Mouse (Mus musculus): ENCODE data around the gene Bach2.

Bach2 gene

DNA sequence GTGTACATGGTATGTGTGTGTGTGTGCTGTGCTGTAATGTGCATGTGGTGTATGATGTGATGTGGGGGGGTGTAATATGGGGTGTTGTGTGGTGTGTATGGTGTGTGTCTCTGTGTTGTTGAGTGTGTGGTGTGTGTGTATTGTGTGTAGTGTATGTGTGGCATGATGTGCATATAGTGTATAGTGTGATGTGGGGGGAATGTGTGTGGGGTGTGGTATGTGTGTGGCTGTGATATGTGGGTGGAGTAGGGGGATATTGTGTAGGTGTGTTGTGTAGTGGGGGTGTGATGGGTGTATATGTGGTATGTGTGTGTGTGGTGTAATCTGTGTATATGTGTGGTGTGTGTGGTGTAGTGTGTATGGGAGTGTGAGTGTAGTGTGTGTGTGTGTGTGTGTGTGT, 15.0 kb upstream of the Bach2 start:
- no peak for DNase-seq (ENCODE audit: low spot score in 2 of 2)

DNA sequence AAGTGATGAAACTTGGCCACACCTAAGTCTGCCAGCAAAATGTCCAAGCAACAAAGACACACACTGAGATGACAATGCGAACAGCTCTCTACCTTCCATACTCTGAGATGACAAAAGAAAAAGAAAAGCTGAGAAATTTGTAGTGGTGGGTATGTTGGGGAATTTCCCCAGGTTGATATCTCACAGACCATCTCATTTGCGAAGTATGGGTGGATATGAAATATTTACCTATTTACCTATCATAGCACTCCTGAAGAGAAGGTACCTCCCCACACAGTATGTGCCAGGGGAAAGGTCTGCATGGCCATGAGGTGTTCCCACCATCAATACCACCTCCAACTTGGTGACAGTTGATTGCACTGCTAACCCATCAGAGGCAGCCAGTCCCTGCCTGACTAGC, 13.4 kb upstream of the Bach2 start:
- no peak for DNase-seq (ENCODE audit: low spot score in 2 of 2)

GRCm38 (mm10) chr4:32227970-32228557, 10.5 kb upstream of the Bach2 start:
- no peak for DNase-seq (ENCODE audit: low spot score in 2 of 2)

DNA sequence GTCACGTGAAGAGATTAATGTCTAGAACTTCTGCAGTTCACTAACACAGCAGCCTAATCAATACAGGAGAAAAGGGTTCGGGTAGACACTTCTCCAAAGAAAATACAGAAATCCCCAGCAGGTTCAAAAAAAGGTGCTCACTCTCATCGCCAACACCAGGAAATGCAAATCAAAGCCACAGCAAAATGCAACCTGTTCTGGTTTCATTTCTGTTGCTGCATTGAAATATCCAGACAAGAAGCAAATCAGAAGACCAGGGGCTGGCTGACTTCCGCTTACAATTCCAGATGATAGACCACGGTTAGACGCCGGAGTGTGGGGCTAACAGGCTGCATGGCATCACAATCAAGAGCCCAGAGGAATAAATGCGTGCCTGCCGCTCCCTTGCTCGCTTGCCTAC, 9.3 kb upstream of the Bach2 start:
- no peak for DNase-seq (ENCODE audit: low spot score in 2 of 2)

DNA sequence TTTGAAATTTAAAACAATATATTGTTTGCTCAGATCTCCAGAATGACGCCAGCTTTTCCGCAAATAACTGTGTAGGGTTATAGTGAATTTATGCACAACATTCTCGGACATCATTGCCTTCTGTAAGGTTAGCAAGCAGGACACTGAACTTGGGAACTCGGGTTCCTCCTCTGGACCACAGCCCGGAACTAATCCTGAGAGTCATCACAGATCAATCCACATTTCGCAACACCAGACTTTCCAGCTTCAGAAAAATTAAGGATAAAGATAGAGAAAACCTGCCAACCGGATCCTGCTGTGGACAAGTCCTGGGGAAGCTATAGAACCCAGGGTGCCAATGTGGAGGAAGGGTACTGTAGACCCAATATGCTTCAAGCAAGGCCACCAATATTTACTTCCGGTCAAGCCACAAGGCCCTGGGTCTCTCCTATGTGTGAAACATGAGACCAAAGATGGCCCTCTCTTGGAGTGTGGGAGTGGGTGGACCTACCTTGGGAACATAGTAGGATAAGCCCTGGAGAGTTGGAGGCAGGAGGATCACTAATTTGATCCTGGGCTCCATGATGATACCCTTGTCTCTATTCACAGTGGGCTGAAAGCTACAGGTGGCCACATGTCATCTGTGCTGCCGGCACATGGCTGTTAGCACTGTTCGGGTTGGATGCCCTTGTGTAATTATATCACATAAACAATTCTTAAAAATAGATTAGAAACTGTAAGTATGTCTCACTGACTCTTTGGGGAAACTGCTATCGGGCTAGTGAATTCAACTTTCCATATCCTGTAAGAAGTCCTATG, 7.1 kb upstream of the Bach2 start:
- no peak for DNase-seq (ENCODE audit: low spot score in 2 of 2)

DNA sequence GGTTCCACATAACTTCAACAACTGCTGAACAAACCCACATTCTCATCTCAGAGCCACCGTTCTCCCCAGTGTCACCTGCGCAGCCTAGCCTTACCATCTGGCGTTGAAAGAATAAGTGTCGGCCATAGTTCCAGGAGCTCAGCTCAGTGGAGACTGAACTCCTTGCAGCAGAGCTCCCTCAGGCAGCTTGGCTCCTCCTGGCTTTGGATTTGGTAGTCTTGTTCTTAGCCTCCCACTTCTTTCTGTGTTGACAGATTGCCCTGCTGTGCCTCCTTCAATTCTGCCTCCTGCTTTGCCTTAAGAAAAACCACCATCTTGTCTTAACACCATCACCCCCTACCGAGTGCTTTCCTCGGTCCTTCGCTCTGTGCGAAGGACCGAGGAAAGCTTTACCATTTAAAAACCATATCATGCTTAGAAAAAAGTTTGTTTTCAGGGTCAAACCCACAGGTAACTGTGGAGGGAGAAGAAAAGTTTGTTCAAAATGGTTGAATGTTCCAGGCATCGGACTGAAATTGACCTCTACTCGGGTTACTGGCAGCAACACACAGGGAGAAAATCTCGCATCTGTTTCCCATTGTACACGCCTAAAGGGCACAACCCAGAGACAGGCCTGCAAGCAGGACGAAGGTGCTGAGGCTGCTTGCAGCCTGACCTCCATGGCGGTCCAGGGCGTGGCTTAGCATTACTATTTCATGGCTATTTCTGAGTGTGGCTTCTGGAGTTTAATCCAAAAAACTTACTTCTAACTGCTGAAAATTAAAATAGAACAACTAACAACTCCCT, 2.5 kb upstream of the Bach2 start:
- no peak for DNase-seq (ENCODE audit: low spot score in 2 of 2)

DNA sequence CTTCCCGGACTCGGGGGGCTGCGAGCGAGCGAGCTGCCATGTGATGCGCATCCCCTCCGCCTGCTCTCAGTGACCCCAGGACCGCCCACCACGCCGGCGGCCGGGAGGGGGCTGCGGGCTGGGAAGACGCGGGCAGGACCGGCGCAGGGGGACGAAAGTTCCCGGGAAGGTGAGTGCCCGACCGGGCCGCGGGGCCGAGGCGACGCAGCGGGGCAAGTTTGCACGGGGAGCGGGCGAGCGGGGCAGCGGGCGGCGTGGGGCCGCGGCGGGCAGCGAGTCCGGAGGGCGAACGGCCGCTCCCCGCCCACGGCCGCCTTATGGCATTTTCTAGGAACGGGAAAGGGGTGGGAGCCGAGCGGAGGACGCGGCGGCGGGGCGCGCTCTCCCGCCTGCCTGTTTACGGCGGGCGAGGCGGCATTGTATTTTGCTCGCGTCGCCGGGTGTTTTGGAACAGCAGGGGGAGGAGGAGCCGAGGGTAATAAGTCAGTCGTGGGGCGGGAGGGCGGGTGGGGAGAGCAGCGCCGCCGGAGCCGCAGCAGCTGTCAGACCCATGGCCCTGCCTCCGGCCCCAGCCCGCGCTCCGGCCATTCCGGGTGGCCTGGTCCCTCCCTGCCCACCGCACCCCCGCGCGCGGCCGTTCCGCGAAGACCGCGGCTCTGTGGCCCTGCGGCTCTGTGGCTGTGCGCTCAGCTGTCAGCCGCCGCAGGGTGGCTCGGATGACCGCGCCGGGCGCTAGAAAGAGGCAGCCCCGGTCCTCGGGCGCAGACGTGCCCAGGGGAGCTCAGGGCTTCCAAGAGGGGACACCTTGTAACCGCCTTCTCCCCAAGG, 531 bp downstream of the Bach2 start:
- peak; percentile 73 to 75 for DNase-seq (ENCODE audit: low spot score in 2 of 2)

GRCm38 (mm10) chr4:32239749-32240131, 1.1 kb downstream of the Bach2 start:
- peak; percentile 62 to 67 for DNase-seq (ENCODE audit: low spot score in 2 of 2)

DNA sequence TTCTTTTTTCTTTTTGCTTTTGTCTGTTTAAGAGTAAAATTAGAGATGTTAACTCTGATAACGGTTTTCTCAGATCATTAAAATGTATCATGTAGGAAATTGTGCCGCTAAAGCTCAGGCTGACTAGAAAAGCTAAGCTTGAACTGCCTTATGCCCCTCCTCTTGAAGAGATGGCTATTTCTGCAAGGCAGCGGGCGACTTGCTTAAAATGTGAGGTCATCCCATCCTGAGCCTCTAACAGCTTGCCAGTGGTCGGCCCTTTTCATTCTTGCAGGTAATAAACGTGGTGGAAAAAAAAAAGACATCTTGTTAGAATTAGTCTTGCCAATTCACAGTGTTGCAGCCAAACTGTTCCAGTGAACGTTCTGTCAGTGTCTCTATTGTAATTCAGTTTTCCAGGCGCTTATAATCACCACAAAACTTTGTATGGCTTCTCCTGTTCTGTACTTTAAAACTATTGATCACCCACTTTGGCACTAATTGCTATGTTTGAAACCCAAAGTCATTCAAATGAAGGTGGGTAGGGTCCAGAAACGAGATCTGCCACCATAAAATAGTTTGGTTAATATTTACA, 1.9 kb downstream of the Bach2 start:
- DNase-seq (ENCODE audit: low spot score in 2 of 2): no peak

DNA sequence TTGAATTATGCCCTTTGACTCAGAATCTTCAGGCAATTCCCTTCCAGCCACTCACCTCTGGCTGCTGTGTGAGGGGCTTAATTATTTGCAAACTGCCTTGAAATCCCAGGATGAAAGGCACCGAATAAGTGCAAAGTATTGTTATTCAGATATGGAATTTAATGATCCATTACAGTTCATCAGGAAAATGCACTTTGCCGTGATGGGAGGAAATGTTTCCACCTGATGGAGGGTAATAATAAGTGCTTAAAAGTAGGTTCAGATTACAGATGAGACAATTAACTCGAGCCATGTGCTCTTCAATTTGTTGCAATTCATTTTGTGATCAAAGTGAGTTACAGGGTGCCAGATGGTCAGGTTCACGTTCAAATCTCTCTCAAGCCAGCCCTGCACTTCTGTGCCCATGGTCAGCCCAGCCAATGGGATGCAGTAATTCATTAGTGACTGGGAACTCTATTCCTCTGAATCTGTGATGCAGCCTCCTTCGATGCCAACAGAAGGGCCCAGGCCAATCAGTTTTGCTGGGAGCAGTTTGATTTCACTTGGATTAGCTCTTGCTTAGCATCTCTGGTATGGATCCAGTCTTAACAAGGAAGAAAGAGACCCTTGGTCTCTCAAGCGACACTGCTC, 2.9 kb downstream of the Bach2 start:
- no peak for DNase-seq (ENCODE audit: low spot score in 2 of 2)

GRCm38 (mm10) chr4:32242122-32242615, 3.6 kb downstream of the Bach2 start:
- no peak for DNase-seq (ENCODE audit: low spot score in 2 of 2)

GRCm38 (mm10) chr4:32243458-32243857, 4.9 kb downstream of the Bach2 start:
- DNase-seq (ENCODE audit: low spot score in 2 of 2): no peak

GRCm38 (mm10) chr4:32244092-32244745, 5.6 kb downstream of the Bach2 start:
- DNase-seq (ENCODE audit: low spot score in 2 of 2): no peak

DNA sequence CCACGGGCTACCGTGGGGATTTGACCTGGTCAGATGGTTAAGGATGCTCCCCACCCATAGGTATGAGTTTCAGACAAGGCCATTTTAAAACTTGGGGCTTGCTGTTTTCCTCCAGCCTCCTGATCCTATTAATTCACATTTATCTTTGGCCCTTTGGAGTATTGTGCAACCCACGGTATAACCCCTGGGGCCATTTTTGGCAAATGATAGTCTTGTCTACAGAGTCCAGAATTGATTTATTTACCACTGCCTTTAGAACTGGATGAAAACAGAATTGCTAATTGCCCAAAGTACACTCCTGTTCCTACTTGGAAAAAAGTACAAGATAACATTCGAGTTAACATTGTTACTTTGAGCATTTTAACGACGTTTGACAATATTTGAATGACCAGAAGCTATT, 7.0 kb downstream of the Bach2 start:
- no peak for DNase-seq (ENCODE audit: low spot score in 2 of 2)

DNA sequence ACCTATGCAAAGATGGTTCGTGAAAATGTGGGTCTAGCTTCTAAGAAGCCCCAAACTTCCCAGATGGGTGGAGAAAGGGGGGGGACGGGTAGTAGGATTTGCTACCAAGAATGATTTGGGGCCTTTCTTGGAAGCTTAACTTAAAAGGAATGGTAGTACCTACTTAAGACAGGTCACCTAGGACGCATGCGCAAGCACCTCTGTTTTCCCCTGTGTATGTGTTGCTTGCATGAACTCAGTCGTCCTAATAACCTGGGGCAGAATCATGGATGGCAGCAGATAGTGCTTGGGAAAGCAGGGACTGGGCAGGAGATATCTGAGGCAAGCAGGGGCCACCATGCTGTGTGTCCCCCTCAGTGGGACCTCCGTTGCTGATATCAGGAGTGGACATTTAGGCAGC, 7.4 kb downstream of the Bach2 start:
- DNase-seq (ENCODE audit: low spot score in 2 of 2): no peak

GRCm38 (mm10) chr4:32246801-32247200, 8.2 kb downstream of the Bach2 start:
- DNase-seq (ENCODE audit: low spot score in 2 of 2): no peak

DNA sequence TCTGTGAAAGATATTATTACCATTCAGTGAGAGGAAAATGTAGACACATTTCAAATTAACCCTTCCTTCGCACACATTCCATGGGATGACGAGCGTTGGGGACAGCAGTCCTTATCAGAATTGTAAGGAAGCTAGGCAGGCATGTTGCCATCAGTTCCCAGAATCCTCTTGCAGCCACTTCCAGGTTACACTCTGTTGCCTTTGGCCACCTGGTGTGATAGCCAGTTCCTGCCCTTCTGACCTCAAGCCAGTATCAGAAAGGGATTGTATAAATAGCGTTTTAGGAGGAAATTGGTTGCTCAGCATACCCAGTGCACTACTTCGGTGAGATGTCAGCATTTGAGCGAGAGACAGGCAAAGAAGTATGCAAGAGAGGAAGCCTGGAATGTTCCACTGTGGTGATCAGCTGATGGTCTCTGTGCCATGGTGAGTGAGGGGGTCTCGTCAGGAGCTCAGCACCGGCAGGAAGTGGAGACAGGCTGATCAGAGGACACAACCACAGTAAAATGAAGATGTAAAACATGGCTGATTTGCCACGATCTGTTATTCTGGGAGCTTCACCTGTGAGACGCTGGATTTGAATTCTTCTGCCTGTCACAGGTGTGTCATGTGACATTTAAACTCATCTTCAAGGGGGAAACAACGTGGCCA, 9.0 kb downstream of the Bach2 start:
- DNase-seq (ENCODE audit: low spot score in 2 of 2): no peak

GRCm38 (mm10) chr4:32248236-32248635, 9.6 kb downstream of the Bach2 start:
- peak; percentile 65 to 80 for DNase-seq (ENCODE audit: low spot score in 2 of 2)

DNA sequence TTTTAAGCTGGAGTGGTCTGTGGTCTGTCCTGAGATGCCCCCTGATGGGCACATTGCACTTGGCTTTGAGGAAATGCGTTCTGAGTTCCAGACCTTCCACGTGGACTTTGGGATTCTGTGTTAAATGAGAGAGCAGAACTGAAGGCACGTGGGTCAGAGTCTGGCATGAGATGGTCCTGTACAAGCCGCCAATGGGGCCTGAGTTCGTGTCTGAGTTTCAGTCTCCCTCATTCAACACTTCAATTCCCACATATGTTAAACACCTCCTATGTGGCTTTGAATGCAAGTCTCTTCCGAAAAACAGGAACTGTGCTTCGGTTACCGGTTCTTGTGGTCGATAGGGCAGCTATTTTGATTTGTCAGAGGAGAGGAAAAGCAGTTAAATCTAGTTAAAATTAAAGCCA, 10.4 kb downstream of the Bach2 start:
- no peak for DNase-seq (ENCODE audit: low spot score in 2 of 2)

All from heart, adult 9 months (tissue).